Mouse (Mus musculus) ovary, postnatal 36 days (tissue): Measurements from ENCODE around the gene Pdzph1.
A peak's percentile ranks its signal among the peaks of the same experiment; 100 is the strongest.

Experiments
- DNase-seq: peaks from one replicate; pipeline ENCODE4 v3.0.0; 2022; ENCODE audit warnings: low spot score, mixed read lengths

The Pdzph1 gene

DNA sequence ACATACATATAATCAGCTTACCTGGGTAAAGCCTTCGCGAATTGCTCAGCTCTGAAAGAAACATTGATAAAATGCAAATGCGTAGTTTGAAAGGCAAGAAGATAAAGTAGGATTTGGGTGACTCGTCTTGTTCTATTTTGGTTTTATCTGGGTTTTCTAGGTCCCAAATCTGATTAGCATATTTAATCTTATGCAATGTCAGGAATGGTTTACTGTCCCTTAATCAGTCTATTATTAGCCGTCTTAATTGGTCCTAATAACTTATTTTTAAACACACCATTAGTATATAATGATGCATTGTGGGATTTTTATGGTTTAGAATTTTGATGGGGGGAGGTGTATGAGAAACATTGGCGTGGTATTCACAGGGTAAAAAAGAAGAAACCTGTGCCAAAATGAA, at the start of gene Pdzph1:
Pdzph1 (minus strand) TSS at position 101 of the 400 bp plus-strand sequence.
- DNase-seq: no peak

DNA sequence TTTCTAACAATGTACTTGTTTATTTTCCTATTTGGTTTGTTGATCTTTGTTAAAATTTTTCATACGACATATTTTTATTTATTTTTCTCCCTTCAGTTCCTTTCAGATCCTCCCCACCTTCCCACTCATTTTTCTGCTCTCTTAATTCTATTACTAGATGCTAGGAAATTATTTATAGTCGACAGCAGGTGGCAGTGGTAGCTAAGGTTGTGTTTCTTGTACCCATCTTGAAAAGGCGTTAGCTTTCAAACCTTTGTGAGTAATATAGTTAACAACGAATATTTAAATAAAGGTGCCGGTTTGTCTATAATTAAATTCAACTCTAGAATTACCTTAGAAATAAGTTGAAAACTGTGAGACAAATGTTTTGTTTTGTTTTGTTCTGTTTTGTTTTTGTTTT, 48.6 kb upstream of the Pdzph1 start:
- no peak for DNase-seq

DNA sequence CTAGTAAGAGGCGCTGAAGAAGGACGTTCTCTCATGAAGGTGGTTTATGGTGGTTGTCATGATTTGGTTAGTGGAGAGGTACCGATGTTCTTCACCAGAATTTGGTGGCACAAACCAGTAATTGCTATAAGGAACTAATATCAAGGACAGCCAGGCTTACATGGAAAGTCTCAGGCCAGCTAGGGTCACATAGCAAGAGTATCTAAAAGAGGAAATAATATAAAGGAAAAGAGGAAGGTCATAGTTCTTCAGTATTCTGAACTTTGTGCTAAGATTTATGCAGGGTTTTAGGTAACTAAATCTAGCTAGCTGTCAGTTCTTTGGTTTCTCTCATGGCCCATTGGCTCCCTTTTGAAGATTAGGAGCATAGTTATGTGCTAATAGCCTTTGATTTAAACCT, 42.3 kb upstream of the Pdzph1 start:
- DNase-seq: no peak

DNA sequence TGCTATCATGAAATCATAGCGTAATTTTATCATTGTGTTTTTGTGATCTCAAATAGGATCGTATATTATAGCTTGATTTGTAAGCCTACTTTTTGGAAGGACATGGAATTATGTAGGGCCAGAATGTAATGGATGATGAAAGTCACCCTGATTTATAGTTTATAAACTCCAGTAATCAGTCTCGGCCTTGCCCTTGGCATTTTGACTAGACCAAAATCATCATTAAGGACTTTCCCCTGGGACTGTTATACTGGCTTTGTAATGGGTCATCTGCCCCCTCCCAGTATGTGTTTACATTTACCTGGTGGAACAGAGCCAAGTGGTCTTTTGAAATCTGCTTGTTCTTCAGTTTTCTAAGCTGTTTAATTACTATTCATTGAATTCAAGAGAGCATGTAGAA, 35.2 kb upstream of the Pdzph1 start:
- no peak for DNase-seq

DNA sequence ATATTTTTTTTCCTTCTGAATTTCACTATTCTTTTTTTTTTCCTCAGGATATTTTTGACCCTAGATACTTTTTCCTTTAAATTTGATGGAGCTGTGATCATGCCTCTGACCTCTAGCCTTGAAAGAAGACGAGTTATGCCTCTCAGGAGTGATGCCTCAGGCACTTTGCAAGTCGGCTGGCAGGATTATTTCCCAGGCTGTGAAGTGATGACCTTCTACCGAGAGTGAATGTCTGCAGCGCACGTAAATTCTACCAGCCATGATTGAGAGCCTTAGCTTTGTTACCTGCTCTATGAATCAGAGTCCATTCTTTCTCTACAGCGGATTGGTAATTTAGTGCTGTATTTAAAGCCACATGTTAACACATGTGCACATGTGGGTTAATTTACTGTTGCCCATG, 33.3 kb upstream of the Pdzph1 start:
- DNase-seq: no peak

DNA sequence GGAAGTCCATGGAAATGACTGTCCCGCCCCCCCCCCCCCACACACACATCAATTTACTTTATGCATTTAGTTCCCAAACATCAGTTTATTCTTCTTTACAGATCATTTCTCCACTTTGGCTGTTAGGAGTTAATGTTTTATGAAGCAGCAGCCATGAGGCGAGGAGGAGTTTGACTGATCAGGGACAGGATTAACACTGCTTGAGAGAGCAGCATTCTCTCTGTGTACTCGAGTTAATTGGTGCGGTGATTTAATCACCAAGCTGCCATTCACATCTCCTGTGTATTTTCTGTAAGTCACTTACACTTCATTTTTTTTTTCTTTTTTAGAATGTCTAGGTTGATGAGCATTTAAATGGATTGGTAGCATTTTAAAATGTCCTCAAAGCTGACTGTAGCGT, 32.8 kb upstream of the Pdzph1 start:
- no peak for DNase-seq

DNA sequence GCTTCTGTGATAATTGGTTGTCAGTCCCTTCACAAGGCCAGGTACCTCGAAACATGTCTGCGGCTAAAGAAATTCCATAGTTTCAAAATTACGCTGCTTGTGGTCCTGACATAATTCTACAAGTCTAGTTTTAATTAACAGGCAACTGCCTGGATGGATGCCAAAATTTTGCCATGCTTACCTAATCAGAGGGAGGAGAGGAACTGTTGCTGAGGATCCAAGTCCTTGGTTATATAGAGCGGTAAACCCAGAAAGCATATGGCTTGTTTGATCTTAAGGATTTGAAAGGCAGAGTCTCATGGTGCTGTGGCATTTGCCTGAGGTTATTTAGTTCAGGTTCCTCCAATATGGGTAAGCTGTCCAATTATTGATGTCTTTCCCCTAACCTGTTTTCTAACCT, 27.5 kb upstream of the Pdzph1 start:
- no peak for DNase-seq

DNA sequence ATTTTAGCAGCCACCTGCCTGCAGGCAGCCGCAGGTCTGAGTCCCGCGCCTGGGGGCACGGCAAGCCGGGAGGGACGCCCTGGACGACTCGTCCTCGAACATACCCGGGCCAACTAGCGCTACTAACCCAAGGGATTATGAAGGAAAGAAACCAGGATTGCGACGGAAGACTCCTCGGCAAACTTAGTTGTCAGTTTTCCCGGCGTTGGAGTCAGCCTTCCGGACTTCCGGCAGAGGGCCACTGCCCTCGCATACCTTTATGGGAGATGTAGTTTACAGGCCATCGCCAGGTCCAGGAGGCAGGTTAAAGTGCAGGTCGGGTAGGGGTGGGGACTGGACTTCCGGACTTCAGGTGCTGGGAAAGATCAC, 21.9 kb upstream of the Pdzph1 start, which contains the start of gene Nudt12:
Nudt12 (minus strand) TSS at position 282 of the 369 bp plus-strand sequence.
- peak; percentile 61 for DNase-seq

DNA sequence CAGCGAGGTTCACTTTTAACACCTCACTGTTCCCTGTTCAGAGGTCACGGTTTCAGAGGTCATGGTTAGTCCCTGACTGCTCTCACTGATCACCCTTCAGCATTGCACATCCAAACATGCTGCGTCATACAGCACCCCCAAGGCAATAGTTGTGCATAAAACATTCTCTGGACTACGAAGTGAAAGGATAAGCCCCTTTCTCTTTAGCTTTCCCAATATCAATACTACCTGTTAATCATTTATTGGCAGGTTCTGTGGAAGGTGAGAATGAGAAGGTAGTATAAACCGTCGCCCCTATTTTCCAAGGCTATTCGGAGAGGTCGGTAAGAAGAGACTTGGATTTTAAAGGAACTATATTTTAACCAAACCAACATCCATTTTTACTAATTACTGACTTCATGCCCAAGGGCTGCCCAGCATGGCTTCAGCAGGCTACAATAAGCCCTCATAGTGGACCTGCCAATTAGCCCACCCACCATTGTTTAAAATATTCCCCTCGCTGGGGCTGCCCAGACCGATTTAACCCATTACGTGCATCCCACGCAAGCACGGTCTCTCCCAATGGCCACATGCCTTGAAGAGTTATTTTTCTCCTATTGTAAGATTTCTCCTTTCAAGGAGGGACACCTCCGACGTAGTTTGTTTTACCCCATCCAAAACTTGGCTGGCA, 21.4 kb upstream of the Pdzph1 start:
- DNase-seq: no peak

DNA sequence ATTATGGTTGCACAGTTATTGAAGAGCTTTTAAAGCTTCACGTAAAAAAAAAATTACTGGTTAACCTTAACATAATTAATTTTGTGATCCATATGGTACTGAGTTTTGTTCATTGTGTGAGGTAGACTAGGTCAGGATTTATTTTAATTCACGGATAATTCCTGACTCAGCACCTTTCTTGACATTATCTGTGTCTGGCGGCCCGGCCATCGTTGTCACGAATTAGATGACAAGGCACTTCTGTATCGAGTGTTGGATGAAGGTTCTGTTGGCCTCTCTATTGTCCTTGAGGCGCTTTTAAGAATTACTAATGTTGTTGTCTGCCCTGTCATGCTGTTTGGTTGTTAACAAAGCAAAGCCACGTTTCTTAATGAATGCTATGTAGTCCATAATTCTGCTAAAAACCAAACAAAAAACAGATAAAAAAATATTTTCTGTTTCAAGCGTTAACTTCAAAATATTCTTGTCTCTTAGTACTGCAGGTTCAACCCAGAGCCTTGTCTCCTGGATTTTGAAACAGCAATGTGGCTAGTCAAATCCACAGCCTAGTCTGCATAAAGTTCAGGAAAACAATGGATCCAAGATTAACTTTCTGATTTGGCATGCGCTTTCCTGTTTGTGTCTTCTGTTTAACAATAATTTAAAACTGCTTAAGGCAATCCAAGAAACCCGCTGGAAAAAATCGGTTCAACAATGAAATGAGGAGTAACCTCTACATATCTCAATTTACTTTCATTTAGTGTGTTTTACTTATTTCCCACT, 20.6 kb upstream of the Pdzph1 start:
- no peak for DNase-seq

DNA sequence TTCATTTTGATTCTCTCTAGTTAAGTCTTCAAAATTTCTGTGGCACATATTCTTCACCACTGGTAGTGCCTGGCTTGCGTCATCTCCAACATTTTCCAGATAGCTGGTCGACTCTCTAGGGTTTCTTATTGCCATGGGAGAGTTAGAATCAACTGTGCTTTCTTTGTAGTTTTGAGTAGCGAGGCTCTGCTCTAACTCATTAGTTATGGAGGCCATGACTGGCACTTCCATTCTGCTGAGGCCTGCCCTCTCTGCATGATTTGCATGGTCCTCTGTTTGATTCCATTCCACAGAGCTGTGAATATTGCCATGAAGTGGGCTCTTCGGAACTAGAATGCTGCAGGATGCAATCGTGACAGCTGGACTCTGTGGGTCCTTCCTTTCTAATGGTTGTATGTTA, 17.9 kb downstream of the Pdzph1 start:
- DNase-seq: no peak

DNA sequence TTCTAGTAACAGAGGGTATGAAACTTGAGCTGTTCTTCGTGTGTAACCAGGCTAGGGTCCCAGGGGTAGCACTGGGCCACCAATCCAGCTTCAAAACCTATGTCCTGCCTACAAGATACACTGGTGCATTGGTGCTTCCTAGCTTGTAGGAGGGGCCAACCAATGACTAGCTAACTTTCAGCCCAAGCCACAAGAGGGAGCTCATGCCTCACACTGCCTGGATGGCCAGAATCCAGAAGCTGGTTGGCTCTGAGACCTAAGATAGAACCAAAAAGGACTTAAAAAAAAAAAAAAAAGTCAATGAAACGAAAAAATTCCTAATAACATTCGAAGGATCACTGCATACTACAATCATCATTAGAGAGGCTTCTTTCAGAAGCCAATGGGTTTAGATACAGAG, 31.3 kb downstream of the Pdzph1 start:
- DNase-seq: peak; percentile 25

DNA sequence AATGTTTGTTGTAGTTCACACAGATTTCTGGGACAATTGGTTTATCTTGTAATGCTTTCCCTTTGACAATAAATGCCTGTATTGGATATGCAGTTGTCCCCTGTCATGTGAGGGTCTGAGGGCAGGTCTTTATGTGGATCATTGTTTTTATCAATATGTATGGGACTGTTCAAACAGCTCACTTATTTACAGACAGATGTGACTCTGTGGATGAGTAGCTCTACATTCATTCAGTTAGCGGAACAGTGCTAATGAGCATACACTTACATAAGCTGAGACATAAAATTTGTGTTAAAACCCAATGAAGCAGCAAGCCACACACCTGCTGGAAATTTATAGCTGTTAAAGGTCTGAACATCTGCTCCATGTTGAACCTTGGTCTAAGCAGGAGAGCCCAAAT, 34.1 kb downstream of the Pdzph1 start:
- DNase-seq: no peak

DNA sequence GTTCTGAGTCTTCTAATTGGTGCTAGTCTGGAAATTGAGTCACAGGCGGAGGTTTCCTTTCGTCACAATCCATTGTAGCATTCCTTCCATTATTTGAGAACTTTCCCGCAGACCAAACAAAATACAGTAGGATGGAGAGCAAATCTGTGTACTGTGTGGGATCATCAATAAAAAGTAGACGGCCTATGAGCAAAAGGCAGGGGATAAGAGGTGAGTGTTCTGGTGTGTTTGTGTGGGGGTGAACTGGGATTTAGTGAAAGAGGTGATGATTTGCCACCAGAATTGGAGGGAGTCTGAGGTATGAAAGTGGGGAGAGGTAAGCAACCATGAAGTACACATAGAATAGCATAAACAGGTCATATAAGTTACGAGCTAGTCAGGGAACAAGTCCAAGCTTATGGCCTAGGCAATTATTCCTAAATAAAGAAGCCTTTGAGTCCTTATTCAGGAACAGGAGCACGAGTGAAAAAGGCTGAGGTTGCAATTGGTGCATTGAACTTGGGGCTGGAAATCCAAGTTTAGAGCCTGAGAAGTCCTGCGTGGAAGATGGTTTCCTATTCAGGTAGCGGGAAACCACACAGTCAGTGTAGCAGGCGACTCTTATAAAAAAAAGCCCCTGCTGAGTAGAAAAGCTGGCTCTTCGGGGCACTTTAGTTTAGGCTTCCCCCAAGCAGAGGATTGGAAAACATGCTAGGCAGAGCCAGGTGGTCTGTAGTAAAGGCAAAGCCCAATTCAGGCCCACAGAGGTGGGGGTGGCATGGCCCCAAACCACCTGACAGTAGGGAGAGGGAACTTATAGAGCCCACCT, 48.0 kb downstream of the Pdzph1 start:
- no peak for DNase-seq

DNA sequence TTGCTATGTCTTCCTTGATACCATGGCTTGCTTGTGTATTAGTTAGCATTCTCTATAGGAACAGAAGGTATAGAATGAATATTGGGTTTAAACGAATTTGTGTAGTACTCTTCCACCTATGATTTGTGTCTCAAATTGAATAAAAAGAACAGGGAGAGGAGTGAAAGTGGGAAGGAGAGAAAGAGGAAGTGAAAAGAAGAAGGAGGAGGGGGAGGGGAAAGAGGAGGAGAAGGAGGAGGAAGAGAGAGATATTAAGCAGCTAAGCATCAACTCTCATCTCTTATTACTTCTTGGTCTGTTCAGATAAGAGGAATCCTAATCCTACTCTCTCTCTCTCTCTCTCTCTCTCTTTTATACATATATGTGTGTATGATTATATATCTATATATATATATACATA, 52.6 kb downstream of the Pdzph1 start:
- no peak for DNase-seq

DNA sequence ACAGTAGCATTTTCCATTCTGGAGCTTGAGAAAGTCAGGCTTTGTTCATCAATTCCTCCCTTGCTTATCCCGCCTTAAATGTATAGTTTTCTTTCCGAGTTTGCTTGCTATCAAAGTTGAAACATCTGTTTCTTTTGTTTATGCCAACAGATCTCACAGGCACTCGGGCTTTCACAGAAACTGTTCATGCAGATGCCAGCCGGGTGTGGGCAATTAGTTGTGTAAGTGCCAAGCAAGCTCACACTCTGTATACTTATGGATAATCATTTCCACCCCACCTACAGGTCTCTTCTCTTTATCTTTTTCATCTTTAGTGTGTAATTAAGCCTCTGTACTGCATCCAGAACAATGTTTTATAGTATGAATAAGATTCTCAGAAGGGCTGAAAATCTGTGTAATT, 53.6 kb downstream of the Pdzph1 start:
- no peak for DNase-seq

DNA sequence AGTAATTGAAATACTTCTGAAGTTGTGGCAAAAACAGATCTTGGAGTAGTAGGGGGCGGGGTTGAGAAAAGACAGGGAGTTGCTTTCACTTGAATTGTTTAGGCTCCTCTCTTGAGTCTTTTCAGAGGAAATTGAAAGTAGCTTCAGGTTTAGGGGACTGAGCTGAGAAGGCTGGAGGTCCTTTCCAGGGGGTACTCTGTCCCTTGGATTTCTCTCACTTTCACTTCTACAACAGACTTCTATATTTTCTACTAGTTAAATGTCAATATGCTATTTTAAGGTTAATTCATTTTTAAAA, 58.2 kb downstream of the Pdzph1 start:
- DNase-seq: no peak

DNA sequence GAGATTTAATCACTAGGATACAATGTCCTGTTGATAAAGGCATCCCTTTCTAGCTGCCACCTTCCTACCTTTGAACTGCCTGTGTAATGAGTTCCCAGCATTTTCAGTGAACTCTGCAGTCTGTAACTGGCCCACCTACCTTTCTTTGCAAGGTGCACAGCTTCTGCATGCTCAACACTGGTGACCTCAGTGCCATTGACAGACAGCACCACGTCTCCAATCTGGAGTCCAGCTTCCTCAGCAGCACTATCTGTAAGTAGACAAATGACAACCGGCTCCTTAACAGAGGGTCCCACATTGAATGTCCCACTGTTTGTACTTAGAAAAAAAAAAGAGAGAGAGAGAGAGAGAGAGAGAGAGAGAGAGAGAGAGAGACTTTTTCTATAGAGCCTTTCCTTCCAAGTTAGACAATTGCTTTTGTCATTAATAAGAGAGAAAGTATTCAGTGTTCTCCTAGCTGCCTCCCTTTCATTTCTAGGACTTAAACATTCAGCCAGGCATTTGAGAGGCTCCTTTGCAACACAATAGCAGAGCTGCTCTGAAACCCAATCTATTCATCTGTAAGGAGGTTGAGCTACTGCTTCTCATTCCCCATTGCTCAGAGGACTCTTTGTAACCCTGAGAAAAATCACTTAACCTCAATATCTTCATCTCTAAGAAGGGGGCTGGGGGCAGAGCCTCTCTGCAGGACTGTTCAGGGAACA, 58.7 kb downstream of the Pdzph1 start:
- no peak for DNase-seq

DNA sequence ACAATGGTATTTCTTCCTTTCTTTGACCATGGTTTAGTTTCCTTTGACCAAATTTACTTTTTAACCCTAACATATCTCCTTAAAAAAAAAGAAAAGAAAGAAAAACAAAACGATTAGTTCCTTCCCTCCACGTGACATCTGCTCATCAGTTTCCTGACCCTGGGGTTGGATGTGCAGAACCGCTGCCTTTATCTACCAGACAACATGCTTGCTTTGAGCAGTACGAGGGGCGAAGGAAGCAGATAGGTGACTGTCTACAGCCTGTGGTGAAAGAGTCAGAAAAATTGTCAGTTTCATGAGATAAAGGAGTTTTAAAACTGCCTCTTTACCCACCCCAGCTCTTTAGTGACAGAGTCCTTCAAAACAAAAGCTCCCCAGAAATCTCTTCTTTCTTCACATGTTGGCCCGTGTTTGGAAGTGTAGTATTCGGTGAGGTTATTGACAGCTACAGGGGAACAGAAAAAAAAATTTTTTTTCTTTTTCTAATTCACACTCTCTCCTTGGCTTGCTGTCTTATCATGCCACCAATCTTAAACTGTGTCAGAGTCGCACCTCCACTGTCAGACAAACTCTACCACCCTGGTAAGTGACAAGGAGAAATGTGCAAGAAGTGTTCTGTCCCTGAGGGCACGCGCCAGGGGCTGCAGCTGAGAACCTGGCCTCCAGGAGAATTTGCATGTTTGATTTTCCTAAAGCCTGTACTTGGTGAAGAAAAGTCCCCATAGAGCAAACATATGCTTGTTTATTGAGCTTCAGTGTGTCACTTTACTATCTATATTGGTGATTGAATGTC, 66.2 kb downstream of the Pdzph1 start:
- no peak for DNase-seq

DNA sequence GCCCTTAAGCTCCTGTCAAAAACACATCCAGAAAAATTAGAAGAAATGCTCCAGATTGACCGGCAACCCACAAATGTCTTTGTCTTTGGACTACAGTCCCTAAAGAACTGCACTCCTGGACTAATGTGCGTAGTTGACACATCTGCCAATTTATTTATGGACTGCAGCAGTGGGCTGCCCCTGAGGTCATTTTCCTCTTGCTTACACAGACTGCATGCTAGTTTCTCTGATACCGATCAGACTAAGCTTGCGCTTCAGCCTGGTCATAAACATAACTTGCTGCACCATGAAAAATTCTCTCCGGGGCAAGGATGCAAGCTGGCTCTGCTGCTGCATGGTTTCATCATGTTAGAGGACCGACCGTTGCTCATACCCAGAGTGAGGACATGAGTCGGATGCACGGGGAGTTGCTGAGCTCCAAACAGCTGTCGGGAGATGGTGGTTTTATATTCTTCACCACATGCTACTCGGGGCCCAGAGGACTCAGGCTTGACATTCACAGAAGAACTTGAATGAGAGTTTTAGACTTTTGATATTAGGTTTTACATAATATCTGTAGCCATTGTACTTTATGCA, 67.2 kb downstream of the Pdzph1 start:
- DNase-seq: no peak

DNA sequence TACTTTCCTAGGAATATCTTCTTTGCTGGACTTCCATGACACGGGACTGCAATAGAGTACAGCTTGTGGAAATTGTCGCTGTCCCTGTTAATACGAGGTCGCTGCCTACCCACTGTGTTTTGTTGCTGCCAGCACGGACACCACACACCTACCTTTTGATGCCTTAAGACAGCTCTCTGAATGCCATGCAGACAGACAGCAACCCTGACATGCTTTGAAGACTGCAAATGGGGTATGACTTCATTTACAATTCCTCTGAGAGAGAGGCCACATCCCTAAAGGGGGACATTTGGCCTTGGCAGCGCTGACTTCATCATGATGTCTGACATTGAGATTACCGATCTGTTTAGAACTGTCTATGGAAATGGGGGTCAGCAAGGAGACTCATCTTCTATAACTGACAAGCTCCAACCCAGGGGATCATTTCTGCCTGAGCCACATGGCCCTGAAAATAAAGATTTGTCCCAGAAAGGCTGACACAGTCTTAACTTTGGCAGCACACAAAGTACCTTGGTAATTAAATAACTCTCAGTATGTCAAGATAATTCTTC, 67.8 kb downstream of the Pdzph1 start:
- DNase-seq: no peak
